Mouse (Mus musculus): ENCODE measurements around the gene Mrpl3. TPM values are rescaled to one million over a fixed set of nuclear protein-coding genes. Genes with fewer than 3 reads are reported as not detected.

Gene Mrpl3
- polyA plus RNA-seq (2015; fragmentation: Nextera tagmentation; extraction: Ambion mirVana): 93.1 and 95.8 TPM in 2 replicates

- H3K4me3 ChIP-seq (replicated peaks): peak within 1 kb of the TSS; percentile 88
- peaks cover 8% of the 10 kb centered on the region; the same call in 1 of the 2 replicates for H3K4me1 ChIP-seq
- no peaks in the 10 kb centered on the region for H3K9me3 ChIP-seq (replicated peaks)
- WGBS: under 1% methylated on average over 31 of the region's 31 CpGs
- no peaks in the 10 kb centered on the region for H3K27me3 ChIP-seq
- peak within 1 kb of the TSS; percentile 97 for H3K9ac ChIP-seq
- peaks cover 30% of the 10 kb centered on the region for H3K36me3 ChIP-seq
- ATAC-seq (ENCODE audit: insufficient number of reproducible peaks, low FRiP score, low TSS enrichment, low read depth): no peak; the same call in 1 of the 2 replicates
- peak within 1 kb of the TSS; percentile 59 for H3K4me2 ChIP-seq (replicated peaks)
- peak within 1 kb of the TSS; percentile 67; the same call in 1 of the 2 replicates for H3K27ac ChIP-seq (replicated peaks)
Observed at GRCm38 (mm10) chr9:105053147-105053557, at the start of gene Mrpl3. Gene Mrpl3 (plus strand): TSS chr9:105053239.

GRCm38 (mm10) chr9:105010721-105011120 lies 42.3 kb upstream of the Mrpl3 start:
- ATAC-seq (ENCODE audit: insufficient number of reproducible peaks, low FRiP score, low TSS enrichment, low read depth): no peak
- Histone ChIP-seq H3K36me3 (no peaks in the 10 kb centered on the region), H3K4me3 (replicated peaks) (no peak overlapping the region), H3K27me3 (no peaks in the 10 kb centered on the region), H3K4me2 (replicated peaks) (no peak overlapping the region), H3K9ac (no peak overlapping the region), H3K9me3 (replicated peaks) (no peaks in the 10 kb centered on the region), H3K4me1 (0 out of 2 replicates have a peak, but pooled peaks cover 4% of the 10 kb centered on the region), H3K27ac (replicated peaks) (no peak overlapping the region)
- 14% methylated on average over 2 of the region's 2 CpGs for WGBS

- ATAC-seq (ENCODE audit: insufficient number of reproducible peaks, low FRiP score, low TSS enrichment, low read depth): no peak
- 82% methylated on average over 7 of the region's 7 CpGs for WGBS
- Histone ChIP-seq H3K4me2 (replicated peaks) (no peak overlapping the region), H3K9ac (no peak overlapping the region), H3K36me3 (no peaks in the 10 kb centered on the region), H3K4me3 (replicated peaks) (no peak overlapping the region), H3K9me3 (replicated peaks) (no peaks in the 10 kb centered on the region), H3K27me3 (no peaks in the 10 kb centered on the region), H3K4me1 (no peaks in the 10 kb centered on the region), H3K27ac (replicated peaks) (no peak overlapping the region)
Observed at GRCm38 (mm10) chr9:105018186-105018585, 34.9 kb upstream of the Mrpl3 start.

GRCm38 (mm10) chr9:105028311-105028710 lies 24.7 kb upstream of the Mrpl3 start:
- no peaks in the 10 kb centered on the region for H3K36me3 ChIP-seq
- no peak overlapping the region for H3K9ac ChIP-seq
- no peak overlapping the region for H3K27ac ChIP-seq (replicated peaks)
- ATAC-seq (ENCODE audit: insufficient number of reproducible peaks, low FRiP score, low TSS enrichment, low read depth): no peak
- H3K27me3 ChIP-seq: no peaks in the 10 kb centered on the region
- no peaks in the 10 kb centered on the region for H3K4me1 ChIP-seq
- WGBS: 69% methylated on average over 3 of the region's 3 CpGs
- H3K4me3 ChIP-seq (replicated peaks): no peak overlapping the region
- H3K9me3 ChIP-seq (replicated peaks): no peaks in the 10 kb centered on the region
- no peak overlapping the region for H3K4me2 ChIP-seq (replicated peaks)

- Histone ChIP-seq H3K9ac (no peak overlapping the region), H3K4me2 (replicated peaks) (no peak overlapping the region)
- 72% methylated on average over 9 of the region's 9 CpGs for WGBS
Observed at GRCm38 (mm10) chr9:105032572-105032971, 20.5 kb upstream of the Mrpl3 start.

GRCm38 (mm10) chr9:105033641-105034040 lies 19.4 kb upstream of the Mrpl3 start:
- no peak overlapping the region for H3K4me3 ChIP-seq (replicated peaks)
- H3K4me2 ChIP-seq (replicated peaks): no peak overlapping the region
- no peaks in the 10 kb centered on the region for H3K36me3 ChIP-seq
- 84% methylated on average over 7 of the region's 7 CpGs for WGBS
- no peak overlapping the region for H3K27ac ChIP-seq (replicated peaks)
- no peak for ATAC-seq (ENCODE audit: insufficient number of reproducible peaks, low FRiP score, low TSS enrichment, low read depth)
- no peaks in the 10 kb centered on the region for H3K27me3 ChIP-seq
- no peaks in the 10 kb centered on the region for H3K4me1 ChIP-seq
- H3K9me3 ChIP-seq (replicated peaks): no peaks in the 10 kb centered on the region
- no peak overlapping the region for H3K9ac ChIP-seq

More at GRCm38 (mm10) chr9:105032572-105032971, 20.5 kb upstream of the Mrpl3 start:
- H3K4me1 ChIP-seq: no peaks in the 10 kb centered on the region
- no peaks in the 10 kb centered on the region for H3K27me3 ChIP-seq
- H3K9me3 ChIP-seq (replicated peaks): no peaks in the 10 kb centered on the region
- ATAC-seq (ENCODE audit: insufficient number of reproducible peaks, low FRiP score, low TSS enrichment, low read depth): no peak
- H3K27ac ChIP-seq (replicated peaks): no peak overlapping the region
- no peaks in the 10 kb centered on the region for H3K36me3 ChIP-seq
- no peak overlapping the region for H3K4me3 ChIP-seq (replicated peaks)

- ATAC-seq (ENCODE audit: insufficient number of reproducible peaks, low FRiP score, low TSS enrichment, low read depth): no peak
- H3K9me3 ChIP-seq (replicated peaks): no peaks in the 10 kb centered on the region
- no peak overlapping the region for H3K4me3 ChIP-seq (replicated peaks)
- H3K4me2 ChIP-seq (replicated peaks): no peak overlapping the region
- H3K36me3 ChIP-seq: no peaks in the 10 kb centered on the region
- no peaks in the 10 kb centered on the region for H3K4me1 ChIP-seq
- no peaks in the 10 kb centered on the region for H3K27me3 ChIP-seq
- 63% methylated on average over 3 of the region's 3 CpGs for WGBS
- no peak overlapping the region for H3K9ac ChIP-seq
- H3K27ac ChIP-seq (replicated peaks): no peak overlapping the region
Observed at GRCm38 (mm10) chr9:105037847-105038246, 15.2 kb upstream of the Mrpl3 start.

GRCm38 (mm10) chr9:105046014-105046413 lies 7.0 kb upstream of the Mrpl3 start:
- Histone ChIP-seq H3K4me3 (replicated peaks) (no peak overlapping the region), H3K36me3 (no peaks in the 10 kb centered on the region), H3K9ac (no peak overlapping the region), H3K4me1 (no peaks in the 10 kb centered on the region), H3K9me3 (replicated peaks) (no peaks in the 10 kb centered on the region), H3K4me2 (replicated peaks) (no peak overlapping the region), H3K27ac (replicated peaks) (no peak overlapping the region), H3K27me3 (no peaks in the 10 kb centered on the region)
- no peak for ATAC-seq (ENCODE audit: insufficient number of reproducible peaks, low FRiP score, low TSS enrichment, low read depth)
- 66% methylated on average over 7 of the region's 7 CpGs for WGBS

GRCm38 (mm10) chr9:105048351-105048750 lies 4.7 kb upstream of the Mrpl3 start:
- WGBS: 49% methylated on average over 10 of the region's 10 CpGs
- Histone ChIP-seq H3K9ac (no peak overlapping the region), H3K27me3 (no peaks in the 10 kb centered on the region), H3K4me2 (replicated peaks) (no peak overlapping the region), H3K36me3 (no peaks in the 10 kb centered on the region), H3K4me3 (replicated peaks) (no peak overlapping the region), H3K4me1 (no peaks in the 10 kb centered on the region), H3K9me3 (replicated peaks) (no peaks in the 10 kb centered on the region), H3K27ac (replicated peaks) (no peak overlapping the region)
- no peak for ATAC-seq (ENCODE audit: insufficient number of reproducible peaks, low FRiP score, low TSS enrichment, low read depth)

GRCm38 (mm10) chr9:105049636-105050035 lies 3.4 kb upstream of the Mrpl3 start:
- Histone ChIP-seq H3K4me3 (replicated peaks) (no peak overlapping the region), H3K9ac (no peak overlapping the region), H3K4me1 (peaks cover 8% of the 10 kb centered on the region; the same call in 1 of the 2 replicates), H3K4me2 (replicated peaks) (no peak overlapping the region), H3K9me3 (replicated peaks) (no peaks in the 10 kb centered on the region), H3K27me3 (no peaks in the 10 kb centered on the region), H3K36me3 (no peaks in the 10 kb centered on the region), H3K27ac (replicated peaks) (no peak overlapping the region)
- WGBS: 40% methylated on average over 2 of the region's 2 CpGs
- no peak for ATAC-seq (ENCODE audit: insufficient number of reproducible peaks, low FRiP score, low TSS enrichment, low read depth)

- Histone ChIP-seq H3K27ac (replicated peaks) (no peak overlapping the region), H3K36me3 (0 out of 2 replicates have a peak, but pooled peaks cover 4% of the 10 kb centered on the region), H3K27me3 (no peaks in the 10 kb centered on the region), H3K4me3 (replicated peaks) (no peak overlapping the region), H3K4me1 (peaks cover 8% of the 10 kb centered on the region; the same call in 1 of the 2 replicates), H3K4me2 (replicated peaks) (no peak overlapping the region), H3K9me3 (replicated peaks) (no peaks in the 10 kb centered on the region), H3K9ac (no peak overlapping the region)
- 60% methylated on average over 2 of the region's 2 CpGs for WGBS
- no peak for ATAC-seq (ENCODE audit: insufficient number of reproducible peaks, low FRiP score, low TSS enrichment, low read depth)
Observed at GRCm38 (mm10) chr9:105050257-105050656, 2.8 kb upstream of the Mrpl3 start.

- Histone ChIP-seq H3K4me2 (replicated peaks) (peak overlapping the region; percentile 59), H3K9me3 (replicated peaks) (no peaks in the 10 kb centered on the region), H3K27me3 (no peaks in the 10 kb centered on the region), H3K9ac (peak overlapping the region; percentile 97; the same call in 1 of the 2 replicates), H3K4me1 (peaks cover 8% of the 10 kb centered on the region; the same call in 1 of the 2 replicates), H3K4me3 (replicated peaks) (peak overlapping the region; percentile 88), H3K27ac (replicated peaks) (no peak overlapping the region), H3K36me3 (peaks cover 36% of the 10 kb centered on the region)
- WGBS: 41% methylated on average over 4 of the region's 4 CpGs
- ATAC-seq (ENCODE audit: insufficient number of reproducible peaks, low FRiP score, low TSS enrichment, low read depth): no peak
Observed at GRCm38 (mm10) chr9:105053812-105054211, 773 bp downstream of the Mrpl3 start.

Data from embryonic facial prominence, embryonic 15.5 days (tissue).